Mouse (Mus musculus): ENCODE data around the gene Rhebl1. TPM values are rescaled to one million over a fixed set of nuclear protein-coding genes. Genes with fewer than 3 reads are reported as not detected.

Rhebl1 gene
- polyA plus RNA-seq, 1 experiment from 2014 or later, result 6.1 TPM

- ATAC-seq (ENCODE audit: insufficient number of reproducible peaks, low FRiP score), result no peak
- H3K36me3 ChIP-seq, result no peaks in the 10 kb centered on the region
- no peaks in the 10 kb centered on the region for H3K9me3 ChIP-seq (replicated peaks)
- peaks cover 27% of the 10 kb centered on the region for H3K4me1 ChIP-seq (replicated peaks)
- peaks cover 44% of the 10 kb centered on the region for H3K27me3 ChIP-seq (replicated peaks)
- H3K9ac ChIP-seq, result peak overlapping the region; percentile 46; the same call in 1 of the 2 replicates
- WGBS, result 12% methylated on average over 19 of the region's 19 CpGs
- peak overlapping the region; percentile 59 for H3K4me2 ChIP-seq
- peak overlapping the region; percentile 28 for H3K4me3 ChIP-seq
- H3K27ac ChIP-seq (ENCODE audit: poor library complexity, severe bottlenecking), result no peak overlapping the region
Observed at GRCm38 (mm10) chr15:98891198-98891742, 3.1 kb downstream of the Rhebl1 start.

- Histone ChIP-seq H3K9ac (no peak overlapping the region), H3K4me2 (no peak overlapping the region), H3K4me1 (replicated peaks) (no peaks in the 10 kb centered on the region; the same call in 1 of the 2 replicates), H3K27ac (ENCODE audit: poor library complexity, severe bottlenecking) (no peak overlapping the region), H3K9me3 (replicated peaks) (no peaks in the 10 kb centered on the region), H3K4me3 (no peak overlapping the region), H3K36me3 (no peaks in the 10 kb centered on the region), H3K27me3 (replicated peaks) (0 out of 2 replicates have a peak, but pooled peaks cover 6% of the 10 kb centered on the region)
- WGBS, result 80% methylated on average over 7 of the region's 7 CpGs
- no peak for ATAC-seq (ENCODE audit: insufficient number of reproducible peaks, low FRiP score)
Observed at GRCm38 (mm10) chr15:98887526-98887925, 6.8 kb downstream of the Rhebl1 start.

- no peak overlapping the region for H3K9ac ChIP-seq
- no peak overlapping the region for H3K4me2 ChIP-seq
- peaks cover 2% of the 10 kb centered on the region for H3K4me1 ChIP-seq (replicated peaks)
- H3K4me3 ChIP-seq, result no peak overlapping the region
- ATAC-seq (ENCODE audit: insufficient number of reproducible peaks, low FRiP score), result no peak
- H3K27me3 ChIP-seq (replicated peaks), result 0 out of 2 replicates have a peak, but pooled peaks cover 4% of the 10 kb centered on the region
- no peaks in the 10 kb centered on the region for H3K36me3 ChIP-seq
- no peaks in the 10 kb centered on the region for H3K9me3 ChIP-seq (replicated peaks)
- no peak overlapping the region for H3K27ac ChIP-seq (ENCODE audit: poor library complexity, severe bottlenecking)
- 61% methylated on average over 8 of the region's 8 CpGs for WGBS
Observed at GRCm38 (mm10) chr15:98886667-98887387, 7.5 kb downstream of the Rhebl1 start.

GRCm38 (mm10) chr15:98884106-98884505, 10.2 kb downstream of the Rhebl1 start:
- Histone ChIP-seq H3K4me1 (replicated peaks) (peaks cover 12% of the 10 kb centered on the region), H3K9ac (no peak overlapping the region), H3K27me3 (replicated peaks) (no peaks in the 10 kb centered on the region), H3K4me3 (no peak overlapping the region), H3K27ac (ENCODE audit: poor library complexity, severe bottlenecking) (no peak overlapping the region), H3K36me3 (no peaks in the 10 kb centered on the region), H3K4me2 (no peak overlapping the region), H3K9me3 (replicated peaks) (no peaks in the 10 kb centered on the region)
- 57% methylated on average over 1 of the region's 1 CpGs for WGBS
- no peak for ATAC-seq (ENCODE audit: insufficient number of reproducible peaks, low FRiP score)

DNA sequence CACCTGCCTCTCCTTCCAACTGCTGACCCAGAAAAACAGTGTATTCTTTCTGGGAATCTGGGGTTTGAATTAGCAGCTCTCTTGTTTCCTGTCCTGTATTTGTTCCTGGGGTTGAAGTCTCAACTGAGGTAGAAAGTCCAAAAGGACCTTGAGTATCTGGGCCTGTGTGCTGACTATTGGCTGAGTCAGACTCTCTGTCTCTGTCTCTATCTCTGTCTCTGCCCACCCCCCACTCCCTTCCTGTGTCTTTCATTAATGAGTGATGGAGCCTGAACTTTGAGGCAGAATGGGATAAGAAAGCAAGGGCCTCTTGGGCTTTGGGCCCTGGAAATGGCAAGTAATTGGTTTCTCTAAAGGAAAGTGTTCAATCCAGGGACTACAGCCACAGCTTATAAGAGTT, 10.7 kb downstream of the Rhebl1 start:
- ATAC-seq (ENCODE audit: insufficient number of reproducible peaks, low FRiP score), result no peak

DNA sequence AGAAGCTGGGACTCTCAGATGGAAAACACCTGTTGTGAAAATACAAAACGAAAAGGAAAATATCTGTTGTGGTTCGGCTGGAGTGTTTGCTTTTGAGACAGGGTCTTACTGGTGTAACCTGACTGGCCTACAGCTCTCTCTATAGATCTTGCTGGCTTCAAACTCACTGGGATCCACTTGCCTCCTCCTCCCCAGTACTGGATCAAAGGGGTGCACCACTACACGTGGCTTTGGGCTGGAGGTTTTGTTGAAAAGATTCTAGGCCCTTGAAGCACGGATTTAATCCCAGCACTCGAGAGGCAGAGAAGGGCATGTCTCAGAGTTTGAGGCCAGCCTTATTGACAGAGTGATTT, 12.7 kb downstream of the Rhebl1 start:
- peak overlapping the region; percentile 62 for H3K4me3 ChIP-seq
- ATAC-seq (ENCODE audit: insufficient number of reproducible peaks, low FRiP score), result no peak
- WGBS, result 19% methylated on average over 5 of the region's 5 CpGs
- peak overlapping the region; percentile 44; the same call in 1 of the 2 replicates for H3K9ac ChIP-seq
- H3K27ac ChIP-seq (ENCODE audit: poor library complexity, severe bottlenecking), result no peak overlapping the region
- no peaks in the 10 kb centered on the region for H3K9me3 ChIP-seq (replicated peaks)
- peak overlapping the region; percentile 91 for H3K4me2 ChIP-seq
- 0 out of 2 replicates have a peak, but pooled peaks cover 3% of the 10 kb centered on the region for H3K36me3 ChIP-seq
- H3K27me3 ChIP-seq (replicated peaks), result no peaks in the 10 kb centered on the region
- peaks cover 12% of the 10 kb centered on the region for H3K4me1 ChIP-seq (replicated peaks)

More for the DNA sequence above, 10.7 kb downstream of the Rhebl1 start:
- Histone ChIP-seq H3K36me3 (no peaks in the 10 kb centered on the region), H3K4me1 (replicated peaks) (peaks cover 12% of the 10 kb centered on the region), H3K4me2 (no peak overlapping the region), H3K9me3 (replicated peaks) (no peaks in the 10 kb centered on the region), H3K27me3 (replicated peaks) (no peaks in the 10 kb centered on the region), H3K4me3 (no peak overlapping the region), H3K27ac (ENCODE audit: poor library complexity, severe bottlenecking) (no peak overlapping the region), H3K9ac (no peak overlapping the region)

DNA sequence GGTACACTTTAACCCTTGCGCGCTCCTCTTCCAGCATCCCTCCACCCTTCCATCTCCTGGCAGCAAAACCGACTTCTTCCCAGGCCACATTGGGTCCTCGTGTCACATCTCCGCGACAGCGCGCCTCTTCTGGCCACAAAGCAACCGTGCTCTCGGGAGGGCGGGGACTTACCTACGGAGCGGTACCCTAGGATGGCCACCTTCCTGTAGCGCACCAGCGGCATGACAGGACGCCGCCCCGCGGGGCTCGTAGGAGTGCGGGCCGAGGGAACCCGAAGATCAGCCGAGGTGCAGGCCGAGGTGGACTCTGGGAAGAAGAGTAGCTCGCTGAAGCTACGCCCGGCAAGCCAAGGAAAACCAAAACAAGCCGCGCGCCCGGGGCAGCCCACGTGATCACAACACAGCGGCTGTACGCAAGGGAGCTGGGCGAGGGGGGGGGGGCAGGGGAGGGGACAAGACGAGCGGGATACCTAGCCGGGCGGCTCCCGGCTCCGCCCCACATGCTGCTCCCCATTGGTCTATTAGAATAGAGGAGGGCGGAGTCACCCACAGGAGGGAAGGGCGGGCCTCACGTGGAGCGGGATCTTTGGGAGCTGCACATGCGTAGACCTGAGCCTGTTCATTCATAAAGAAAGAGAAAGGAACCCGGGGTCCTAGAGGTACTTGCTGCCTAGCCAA, 13.2 kb downstream of the Rhebl1 start:
- peaks cover 12% of the 10 kb centered on the region for H3K4me1 ChIP-seq (replicated peaks)
- H3K9ac ChIP-seq, result peak overlapping the region; percentile 65
- peak overlapping the region; percentile 26; the same call in 1 of the 2 replicates for H3K27ac ChIP-seq (ENCODE audit: poor library complexity, severe bottlenecking)
- H3K9me3 ChIP-seq (replicated peaks), result no peaks in the 10 kb centered on the region
- WGBS, result under 1% methylated on average over 42 of the region's 48 CpGs
- peak overlapping the region; percentile 91 for H3K4me2 ChIP-seq
- H3K27me3 ChIP-seq (replicated peaks), result no peaks in the 10 kb centered on the region
- peak overlapping the region; percentile 62 for H3K4me3 ChIP-seq
- 0 out of 2 replicates have a peak, but pooled peaks cover 3% of the 10 kb centered on the region for H3K36me3 ChIP-seq
- peak; percentile 98 for ATAC-seq (ENCODE audit: insufficient number of reproducible peaks, low FRiP score)

- 9% methylated on average over 3 of the region's 3 CpGs for WGBS
- Histone ChIP-seq H3K36me3 (0 out of 2 replicates have a peak, but pooled peaks cover 3% of the 10 kb centered on the region), H3K4me3 (no peak overlapping the region), H3K9ac (no peak overlapping the region), H3K27ac (ENCODE audit: poor library complexity, severe bottlenecking) (no peak overlapping the region), H3K9me3 (replicated peaks) (no peaks in the 10 kb centered on the region), H3K27me3 (replicated peaks) (no peaks in the 10 kb centered on the region), H3K4me2 (no peak overlapping the region), H3K4me1 (replicated peaks) (peaks cover 20% of the 10 kb centered on the region)
- ATAC-seq (ENCODE audit: insufficient number of reproducible peaks, low FRiP score), result no peak
Observed at GRCm38 (mm10) chr15:98877331-98877730, 17.0 kb downstream of the Rhebl1 start.

GRCm38 (mm10) chr15:98871916-98872888, 22.1 kb downstream of the Rhebl1 start:
- H3K9ac ChIP-seq, result peak overlapping the region; percentile 97
- peaks cover 37% of the 10 kb centered on the region for H3K4me1 ChIP-seq (replicated peaks)
- no peaks in the 10 kb centered on the region for H3K36me3 ChIP-seq
- H3K27ac ChIP-seq (ENCODE audit: poor library complexity, severe bottlenecking), result peak overlapping the region; percentile 98
- H3K4me3 ChIP-seq, result peak overlapping the region; percentile 85
- WGBS, result 1% methylated on average over 51 of the region's 51 CpGs
- H3K9me3 ChIP-seq (replicated peaks), result no peaks in the 10 kb centered on the region
- peak; percentile 85 for ATAC-seq (ENCODE audit: insufficient number of reproducible peaks, low FRiP score)
- H3K4me2 ChIP-seq, result peak overlapping the region; percentile 99
- H3K27me3 ChIP-seq (replicated peaks), result no peaks in the 10 kb centered on the region

GRCm38 (mm10) chr15:98871070-98871915, 23.0 kb downstream of the Rhebl1 start, which contains the start of gene Kmt2d:
TSS of gene Kmt2d (minus strand) at chr15:98871204.
- peak within 1 kb of the TSS; percentile 97 for H3K9ac ChIP-seq
- peak within 1 kb of the TSS; percentile 99 for H3K4me2 ChIP-seq
- H3K36me3 ChIP-seq, result peaks cover 3% of the 10 kb centered on the region
- H3K4me3 ChIP-seq, result peak within 1 kb of the TSS; percentile 85
- H3K4me1 ChIP-seq (replicated peaks), result peaks cover 40% of the 10 kb centered on the region
- H3K27me3 ChIP-seq (replicated peaks), result no peaks in the 10 kb centered on the region
- no peaks in the 10 kb centered on the region for H3K9me3 ChIP-seq (replicated peaks)
- H3K27ac ChIP-seq (ENCODE audit: poor library complexity, severe bottlenecking), result peak within 1 kb of the TSS; percentile 98
- peak; percentile 79 for ATAC-seq (ENCODE audit: insufficient number of reproducible peaks, low FRiP score)
- under 1% methylated on average over 89 of the region's 94 CpGs for WGBS

All from heart, embryonic 12.5 days (tissue).